Mouse (Mus musculus): ENCODE data around the gene Fam173a. TPM values are rescaled to one million over a fixed set of nuclear protein-coding genes. Genes with fewer than 3 reads are reported as not detected.

Fam173a gene
- 90.1 and 95.7 TPM in 2 replicates for polyA plus RNA-seq (2015; fragmentation: Nextera tagmentation; extraction: Ambion mirVana)

GRCm38 (mm10) chr17:25792615-25793014 is at the start of gene Fam173a:
Fam173a (minus strand) TSS chr17:25792901.
- peaks cover 59% of the 10 kb centered on the region for H3K4me1 ChIP-seq (replicated peaks)
- H3K36me3 ChIP-seq, result peaks cover 9% of the 10 kb centered on the region; the same call in 1 of the 2 replicates
- H3K27me3 ChIP-seq, result peaks cover 9% of the 10 kb centered on the region; the same call in 1 of the 2 replicates
- peak within 1 kb of the TSS; percentile 95 for H3K27ac ChIP-seq (replicated peaks)
- H3K4me2 ChIP-seq, result peak within 1 kb of the TSS; percentile 92
- under 1% methylated on average over 14 of the region's 14 CpGs for WGBS
- peak; percentile 65 for ATAC-seq (ENCODE audit: low FRiP score, low read depth)
- H3K4me3 ChIP-seq, result peak within 1 kb of the TSS; percentile 84
- H3K9ac ChIP-seq, result peak within 1 kb of the TSS; percentile 88
- H3K9me3 ChIP-seq, result no peaks in the 10 kb centered on the region

GRCm38 (mm10) chr17:25841117-25841880 is 48.6 kb upstream of the Fam173a start, which contains the start of gene Gm20683:
Gm20683 (minus strand) TSS chr17:25841763.
- H3K27me3 ChIP-seq, result no peaks in the 10 kb centered on the region
- H3K36me3 ChIP-seq, result peaks cover 40% of the 10 kb centered on the region
- H3K4me3 ChIP-seq, result no peak within 1 kb of the TSS
- ATAC-seq (ENCODE audit: low FRiP score, low read depth), result no peak
- H3K9ac ChIP-seq, result no peak within 1 kb of the TSS
- H3K9me3 ChIP-seq, result no peaks in the 10 kb centered on the region
- H3K4me2 ChIP-seq, result no peak within 1 kb of the TSS
- 94% methylated on average over 22 of the region's 22 CpGs for WGBS
- H3K27ac ChIP-seq (replicated peaks), result no peak within 1 kb of the TSS
- H3K4me1 ChIP-seq (replicated peaks), result peaks cover 39% of the 10 kb centered on the region

GRCm38 (mm10) chr17:25840519-25840918 is 47.8 kb upstream of the Fam173a start:
- Histone ChIP-seq H3K4me1 (replicated peaks) (peaks cover 47% of the 10 kb centered on the region), H3K36me3 (peaks cover 40% of the 10 kb centered on the region), H3K27me3 (no peaks in the 10 kb centered on the region), H3K4me2 (no peak overlapping the region), H3K9me3 (no peaks in the 10 kb centered on the region), H3K27ac (replicated peaks) (no peak overlapping the region), H3K4me3 (no peak overlapping the region), H3K9ac (no peak overlapping the region)
- ATAC-seq (ENCODE audit: low FRiP score, low read depth), result no peak
- 96% methylated on average over 6 of the region's 6 CpGs for WGBS

- Histone ChIP-seq H3K4me2 (no peak overlapping the region), H3K4me1 (replicated peaks) (peaks cover 53% of the 10 kb centered on the region), H3K9me3 (no peaks in the 10 kb centered on the region), H3K4me3 (no peak overlapping the region), H3K27ac (replicated peaks) (no peak overlapping the region), H3K27me3 (no peaks in the 10 kb centered on the region), H3K9ac (no peak overlapping the region), H3K36me3 (peaks cover 40% of the 10 kb centered on the region)
- ATAC-seq (ENCODE audit: low FRiP score, low read depth), result no peak
- 89% methylated on average over 14 of the region's 14 CpGs for WGBS
Observed at GRCm38 (mm10) chr17:25839455-25840235, 46.9 kb upstream of the Fam173a start.

- no peak for ATAC-seq (ENCODE audit: low FRiP score, low read depth)
- Histone ChIP-seq H3K9me3 (no peaks in the 10 kb centered on the region), H3K4me1 (replicated peaks) (peaks cover 57% of the 10 kb centered on the region), H3K4me2 (no peak overlapping the region), H3K9ac (no peak overlapping the region), H3K27me3 (no peaks in the 10 kb centered on the region), H3K27ac (replicated peaks) (no peak overlapping the region), H3K4me3 (no peak overlapping the region), H3K36me3 (peaks cover 40% of the 10 kb centered on the region)
- 85% methylated on average over 4 of the region's 4 CpGs for WGBS
Observed at GRCm38 (mm10) chr17:25838904-25839303, 46.2 kb upstream of the Fam173a start.

GRCm38 (mm10) chr17:25837533-25837932 is 44.8 kb upstream of the Fam173a start:
- WGBS, result 17% methylated on average over 3 of the region's 3 CpGs
- Histone ChIP-seq H3K27ac (replicated peaks) (peak overlapping the region; percentile 88), H3K36me3 (peaks cover 37% of the 10 kb centered on the region), H3K4me3 (peak overlapping the region; percentile 57; the same call in 1 of the 2 replicates), H3K9ac (peak overlapping the region; percentile 75), H3K4me1 (replicated peaks) (peaks cover 50% of the 10 kb centered on the region), H3K9me3 (no peaks in the 10 kb centered on the region), H3K27me3 (no peaks in the 10 kb centered on the region), H3K4me2 (peak overlapping the region; percentile 83)
- no peak for ATAC-seq (ENCODE audit: low FRiP score, low read depth)

GRCm38 (mm10) chr17:25837076-25837410 is 44.3 kb upstream of the Fam173a start, which contains the start of gene Rhbdl1:
Rhbdl1 (minus strand) TSS chr17:25837295.
- peak; percentile 36 for ATAC-seq (ENCODE audit: low FRiP score, low read depth)
- Histone ChIP-seq H3K27me3 (no peaks in the 10 kb centered on the region), H3K4me1 (replicated peaks) (peaks cover 52% of the 10 kb centered on the region), H3K36me3 (peaks cover 32% of the 10 kb centered on the region), H3K9ac (peak within 1 kb of the TSS; percentile 75), H3K27ac (replicated peaks) (peak within 1 kb of the TSS; percentile 88), H3K4me3 (peak within 1 kb of the TSS; percentile 57), H3K4me2 (peak within 1 kb of the TSS; percentile 83), H3K9me3 (no peaks in the 10 kb centered on the region)
- whole genome bisulfite sequencing, result 1% methylated on average over 29 of the region's 29 CpGs

GRCm38 (mm10) chr17:25836397-25837075 is 43.8 kb upstream of the Fam173a start:
- H3K9me3 ChIP-seq, result no peaks in the 10 kb centered on the region
- peaks cover 57% of the 10 kb centered on the region for H3K4me1 ChIP-seq (replicated peaks)
- peak overlapping the region; percentile 57 for H3K4me3 ChIP-seq
- peak overlapping the region; percentile 88 for H3K27ac ChIP-seq (replicated peaks)
- WGBS, result 19% methylated on average over 23 of the region's 23 CpGs
- ATAC-seq (ENCODE audit: low FRiP score, low read depth), result no peak
- H3K27me3 ChIP-seq, result no peaks in the 10 kb centered on the region
- H3K4me2 ChIP-seq, result peak overlapping the region; percentile 83
- peak overlapping the region; percentile 75 for H3K9ac ChIP-seq
- H3K36me3 ChIP-seq, result peaks cover 27% of the 10 kb centered on the region

- WGBS, result 94% methylated on average over 16 of the region's 16 CpGs
Observed at GRCm38 (mm10) chr17:25835816-25836215, 43.1 kb upstream of the Fam173a start.

GRCm38 (mm10) chr17:25835301-25835700 is 42.6 kb upstream of the Fam173a start:
- peaks cover 70% of the 10 kb centered on the region for H3K4me1 ChIP-seq (replicated peaks)
- no peaks in the 10 kb centered on the region for H3K9me3 ChIP-seq
- 97% methylated on average over 7 of the region's 7 CpGs for WGBS
- peaks cover 27% of the 10 kb centered on the region for H3K36me3 ChIP-seq
- H3K27ac ChIP-seq (replicated peaks), result no peak overlapping the region
- no peak for ATAC-seq (ENCODE audit: low FRiP score, low read depth)
- H3K27me3 ChIP-seq, result no peaks in the 10 kb centered on the region
- 0 out of 2 replicates have a peak overlapping the region, but pooled peaks have one; percentile 70 for H3K9ac ChIP-seq
- H3K4me2 ChIP-seq, result peak overlapping the region; percentile 92
- no peak overlapping the region; the same call in 1 of the 2 replicates for H3K4me3 ChIP-seq

More at GRCm38 (mm10) chr17:25835816-25836215, 43.1 kb upstream of the Fam173a start:
- Histone ChIP-seq H3K9ac (peak overlapping the region; percentile 75; the same call in 1 of the 2 replicates), H3K4me2 (peak overlapping the region; percentile 83), H3K27ac (replicated peaks) (no peak overlapping the region), H3K36me3 (peaks cover 27% of the 10 kb centered on the region), H3K27me3 (no peaks in the 10 kb centered on the region), H3K4me1 (replicated peaks) (peaks cover 65% of the 10 kb centered on the region), H3K4me3 (peak overlapping the region; percentile 57), H3K9me3 (no peaks in the 10 kb centered on the region)
- no peak for ATAC-seq (ENCODE audit: low FRiP score, low read depth)

- H3K27me3 ChIP-seq, result no peaks in the 10 kb centered on the region
- whole genome bisulfite sequencing, result 92% methylated on average over 11 of the region's 12 CpGs
- H3K27ac ChIP-seq (replicated peaks), result peak overlapping the region; percentile 98
- peaks cover 76% of the 10 kb centered on the region for H3K4me1 ChIP-seq (replicated peaks)
- ATAC-seq (ENCODE audit: low FRiP score, low read depth), result no peak
- H3K4me3 ChIP-seq, result peak overlapping the region; percentile 57
- peak overlapping the region; percentile 92 for H3K4me2 ChIP-seq
- H3K36me3 ChIP-seq, result peaks cover 25% of the 10 kb centered on the region
- peak overlapping the region; percentile 70 for H3K9ac ChIP-seq
- no peaks in the 10 kb centered on the region for H3K9me3 ChIP-seq
Observed at GRCm38 (mm10) chr17:25834595-25835222, 42.0 kb upstream of the Fam173a start.

Measured in hindbrain, embryonic 15.5 days (tissue).